Mouse (Mus musculus) cortical plate, adult 2 months (tissue): ENCODE measurements at regions not wholly inside any gene's neighbourhood (a gene's known extent, or its start where the extent isn't known, plus 50 kb on each side); places are given as distances from the start of the nearest gene placed in this dataset.

Experiments
- H3K27ac ChIP-seq: fragments of 200-500 bp; 2 replicates; pipeline ENCODE4 v1.5.1; 2012; ENCODE audit warnings: low read length, control low read depth, inconsistent platforms; ENCODE audit not compliant: insufficient read depth
- H3K4me1 ChIP-seq: fragments of 200-500 bp; 2 replicates; pipeline ENCODE4 v1.6.1; 2011; ENCODE audit warnings: low read length; ENCODE audit not compliant: control insufficient read depth, insufficient read depth
- H3K4me3 ChIP-seq: fragments of 200-500 bp; 2 replicates; pipeline ENCODE4 v1.5.1; 2011; ENCODE audit warnings: mild to moderate bottlenecking, low read length, control low read depth; ENCODE audit not compliant: insufficient read depth
- CTCF ChIP-seq: fragments of 200-500 bp; IDR thresholded peaks from 2 replicates; pipeline ENCODE4 v1.5.1; 2011; ENCODE audit warnings: mild to moderate bottlenecking, control low read depth, low read length; ENCODE audit not compliant: insufficient read depth; ENCODE audit errors: extremely low read depth
- POLR2A ChIP-seq: fragments of 200-500 bp; IDR thresholded peaks from 2 replicates; pipeline ENCODE4 v1.6.1; 2011; ENCODE audit warnings: mild to moderate bottlenecking, low read length, control low read depth; ENCODE audit not compliant: insufficient read depth; ENCODE audit errors: extremely low read depth

- H3K4me3 ChIP-seq = no peak overlapping the region
- H3K4me1 ChIP-seq = no peaks in the 10 kb centered on the region
- peak; percentile 92 for TF ChIP-seq CTCF
- no peak for TF ChIP-seq POLR2A
- no peak overlapping the region for H3K27ac ChIP-seq
Measured at GRCm38 (mm10) chr7:72362690-72363089, 56.3 kb upstream of the Mctp2 start.

GRCm38 (mm10) chr7:72391323-72391722, 84.9 kb upstream of the Mctp2 start:
- no peak overlapping the region for H3K4me3 ChIP-seq
- TF ChIP-seq POLR2A (no peak), CTCF (peak; percentile 36)

DNA sequence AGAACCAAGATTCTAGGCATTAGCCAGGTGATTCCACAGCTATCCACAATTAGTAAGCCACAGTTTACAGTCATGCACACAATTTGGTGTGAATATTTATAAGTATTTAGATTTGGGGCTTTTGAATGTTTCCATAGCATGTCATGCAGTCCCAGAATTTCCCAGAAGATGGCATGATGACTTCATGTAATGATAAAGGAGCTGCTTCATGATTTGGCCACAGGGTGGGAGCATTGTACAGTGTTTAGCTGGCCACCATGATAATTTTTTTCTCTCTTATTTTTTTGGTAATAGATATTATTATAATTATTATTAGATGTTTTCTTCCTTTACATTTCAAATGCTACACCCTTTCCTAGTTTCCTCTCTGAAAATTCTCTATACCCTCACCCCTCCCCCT, 93.6 kb upstream of the Mctp2 start:
- Histone ChIP-seq H3K4me3 (no peak overlapping the region), H3K27ac (no peak overlapping the region), H3K4me1 (no peaks in the 10 kb centered on the region)
- TF ChIP-seq CTCF (peak; percentile 88), POLR2A (no peak)

More at GRCm38 (mm10) chr7:72391323-72391722, 84.9 kb upstream of the Mctp2 start:
- Histone ChIP-seq H3K27ac (no peak overlapping the region), H3K4me1 (no peaks in the 10 kb centered on the region)

DNA sequence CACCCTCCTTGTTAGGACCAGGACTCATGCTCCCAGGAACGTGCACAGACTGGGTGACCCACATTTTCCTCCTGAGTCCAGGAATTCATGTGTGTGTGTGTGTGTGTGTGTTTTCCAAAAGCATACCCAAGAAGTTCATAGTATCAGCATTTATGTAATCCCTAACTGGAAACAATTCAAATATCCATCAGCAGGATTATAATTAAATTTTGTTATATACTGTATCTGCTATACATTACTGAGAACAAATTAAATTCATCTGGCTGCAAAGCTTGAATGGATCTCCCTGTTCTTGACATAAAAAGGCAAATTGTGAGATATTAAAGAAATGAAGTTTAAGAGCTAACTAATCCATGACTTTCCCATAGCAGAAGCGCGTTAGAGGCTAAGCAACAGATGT, 99.7 kb upstream of the Mctp2 start:
- TF ChIP-seq CTCF = no peak
- no peak for TF ChIP-seq POLR2A
- Histone ChIP-seq H3K27ac (no peak overlapping the region), H3K4me3 (no peak overlapping the region), H3K4me1 (no peaks in the 10 kb centered on the region)

DNA sequence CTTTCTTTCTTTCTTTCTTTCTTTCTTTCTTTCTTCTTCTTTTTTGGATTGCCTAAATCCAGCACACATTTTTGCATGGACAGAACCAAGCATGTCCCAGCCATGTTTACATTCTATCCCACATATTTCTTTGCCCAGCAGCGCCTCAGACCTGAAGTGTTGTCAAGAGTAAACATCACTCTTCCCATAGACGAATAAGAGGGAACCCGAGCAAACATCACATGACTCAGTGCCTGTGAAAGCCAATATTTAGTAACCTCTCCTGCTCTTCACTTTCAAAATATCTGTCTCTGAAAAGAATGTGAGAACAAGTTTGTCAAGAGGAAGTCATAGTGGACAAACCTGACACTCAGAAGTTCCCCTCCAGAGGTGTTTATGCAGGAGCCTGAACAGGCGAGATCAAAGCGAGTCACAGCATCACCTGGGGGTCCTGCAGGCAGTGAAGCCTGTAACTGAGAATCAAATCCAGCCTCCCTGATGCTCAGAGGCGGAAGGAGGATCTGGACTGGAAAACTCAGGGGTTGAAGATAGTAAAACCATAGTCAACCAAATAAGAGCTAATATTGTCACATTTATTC, 102.1 kb upstream of the Mctp2 start:
- no peak for TF ChIP-seq CTCF
- TF ChIP-seq POLR2A = no peak
- H3K4me1 ChIP-seq = no peaks in the 10 kb centered on the region
- no peak overlapping the region for H3K27ac ChIP-seq
- no peak overlapping the region for H3K4me3 ChIP-seq

DNA sequence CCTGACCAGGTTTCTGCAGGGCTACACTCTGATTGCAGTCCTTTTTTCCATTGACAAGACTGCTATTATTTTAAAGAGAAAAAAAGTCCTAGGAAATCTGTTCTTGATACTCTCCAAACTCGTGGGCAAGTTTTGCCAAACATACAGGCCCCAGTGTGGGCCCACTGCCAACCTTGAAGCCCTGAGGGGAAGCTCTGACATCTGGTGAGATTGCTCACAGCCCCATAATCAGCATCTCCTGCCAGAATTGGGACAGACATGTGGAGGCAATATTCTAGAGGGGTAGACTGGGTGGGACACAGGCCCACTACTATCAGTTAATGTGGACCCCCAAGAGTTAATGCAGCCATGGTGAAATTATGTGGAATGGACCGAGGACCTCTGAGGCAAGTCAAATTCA, 132.1 kb upstream of the Mctp2 start:
- TF ChIP-seq POLR2A = no peak
- TF ChIP-seq CTCF = no peak
- Histone ChIP-seq H3K27ac (no peak overlapping the region), H3K4me3 (no peak overlapping the region), H3K4me1 (no peaks in the 10 kb centered on the region)

GRCm38 (mm10) chr7:72442001-72442400, 135.6 kb upstream of the Mctp2 start:
- Histone ChIP-seq H3K4me3 (no peak overlapping the region), H3K27ac (no peak overlapping the region), H3K4me1 (no peaks in the 10 kb centered on the region)
- TF ChIP-seq POLR2A (no peak), CTCF (no peak)

- TF ChIP-seq POLR2A (no peak), CTCF (no peak)
- no peaks in the 10 kb centered on the region for H3K4me1 ChIP-seq
- H3K27ac ChIP-seq = no peak overlapping the region
- H3K4me3 ChIP-seq = no peak overlapping the region
Measured at GRCm38 (mm10) chr7:72444016-72444415, 137.6 kb upstream of the Mctp2 start.

DNA sequence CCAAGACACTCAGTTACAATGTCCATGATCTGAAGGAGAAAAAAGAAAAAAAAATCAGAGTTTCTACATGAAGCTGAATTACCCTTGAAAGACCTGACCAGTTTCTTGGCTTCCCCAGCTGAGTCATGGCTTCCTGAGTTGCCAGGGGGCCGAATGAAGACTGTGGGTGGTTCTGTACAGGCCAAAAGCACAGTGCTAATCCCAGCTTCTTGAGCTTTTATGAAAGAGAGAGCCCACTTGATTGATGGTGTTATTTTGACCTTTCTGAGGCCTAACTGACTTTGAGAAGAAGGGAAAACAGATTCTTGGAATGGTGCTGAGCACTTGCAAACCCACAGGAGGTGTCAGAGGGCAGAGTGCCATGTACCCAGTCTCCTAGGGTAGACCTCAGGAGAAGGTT, 138.4 kb upstream of the Mctp2 start:
- H3K4me1 ChIP-seq = no peaks in the 10 kb centered on the region
- H3K27ac ChIP-seq = no peak overlapping the region
- no peak for TF ChIP-seq POLR2A
- TF ChIP-seq CTCF = no peak
- no peak overlapping the region for H3K4me3 ChIP-seq

DNA sequence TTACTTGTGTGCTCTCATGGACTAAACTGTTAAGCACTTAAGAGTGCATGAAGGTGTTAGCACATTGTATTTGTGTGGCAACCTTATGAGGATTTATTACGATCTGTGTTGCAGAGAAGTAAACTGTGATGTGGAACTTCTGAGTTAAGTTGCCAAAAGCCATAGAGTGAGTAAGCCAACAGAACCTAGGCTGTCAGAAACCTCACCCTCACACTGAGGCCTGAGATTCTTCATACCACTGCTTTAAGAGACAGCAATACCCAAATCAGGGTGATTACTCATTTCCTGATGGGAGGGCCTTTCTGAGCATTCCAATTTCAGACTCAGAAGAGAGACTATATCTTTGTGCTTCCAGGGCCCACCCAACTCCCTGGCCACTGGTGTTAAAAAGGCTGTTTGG, 140.5 kb upstream of the Mctp2 start:
- no peak overlapping the region for H3K27ac ChIP-seq
- no peaks in the 10 kb centered on the region for H3K4me1 ChIP-seq
- no peak for TF ChIP-seq CTCF
- TF ChIP-seq POLR2A = no peak
- no peak overlapping the region for H3K4me3 ChIP-seq
